Mouse (Mus musculus) CH12.LX (cell line): ENCODE measurements at regions not wholly inside any gene's neighbourhood (a gene's known extent, or its start where the extent isn't known, plus 50 kb on each side); places are given as distances from the start of the nearest gene placed in this dataset.

ENCODE experiments used
- DNase-seq: peaks from one replicate; pipeline ENCODE4 v3.0.0-alpha.2; 2013; ENCODE audit errors: extremely low read depth
- H3K27ac ChIP-seq: 2 replicates; pipeline ENCODE4 v1.5.1; 2012; ENCODE audit warnings: low read depth, mild to moderate bottlenecking, control low read depth, moderate library complexity; ENCODE audit not compliant: insufficient read depth
- H3K27me3 ChIP-seq: replicated peaks from 2 replicates; pipeline ENCODE3; 2012; ENCODE audit warnings: inconsistent platforms
- H3K36me3 ChIP-seq, 2 experiments: replicated peaks in 1 of 2; 2 replicates each; pipeline versions ENCODE3 to v1.6.1; 2012; ENCODE audit warnings: inconsistent platforms in 1 of 2, low read length in 1 of 2, mild to moderate bottlenecking in 1 of 2, mixed read lengths in 1 of 2, moderate library complexity in 1 of 2; ENCODE audit not compliant: control insufficient read depth in 1 of 2, insufficient read depth in 1 of 2
- H3K4me1 ChIP-seq, 2 experiments: 2 replicates each; pipeline ENCODE4 v1.6.1; 2012; ENCODE audit warnings: inconsistent platforms in 1 of 2, moderate library complexity in 1 of 2; ENCODE audit not compliant: insufficient read depth in 2 of 2, control insufficient read depth in 1 of 2
- H3K4me2 ChIP-seq: 2 replicates; pipeline ENCODE4 v1.6.1; 2012; ENCODE audit warnings: low read depth, mild to moderate bottlenecking, control low read depth; ENCODE audit not compliant: poor library complexity, insufficient read depth, severe bottlenecking
- H3K4me3 ChIP-seq, 3 experiments: fragments of 150-350 bp in 1 of 3; sonication (generic) in 1 of 3; replicated peaks in 1 of 3; 2 replicates each; pipeline versions ENCODE3 to v1.5.1; 2011 to 2012; ENCODE audit warnings: low read depth in 2 of 3, low read length in 2 of 3, mild to moderate bottlenecking in 2 of 3, moderate library complexity in 2 of 3, control low read depth in 1 of 3, improper control_type of control experiment in 1 of 3, inconsistent platforms in 1 of 3, mixed read lengths in 1 of 3; ENCODE audit not compliant: poor library complexity in 1 of 3
- H3K79me2 ChIP-seq: replicated peaks from 2 replicates; pipeline ENCODE4 v1.6.1; 2012; ENCODE audit warnings: mild to moderate bottlenecking, moderate library complexity; ENCODE audit not compliant: control insufficient read depth, poor library complexity, insufficient read depth, severe bottlenecking; ENCODE audit errors: extremely low read depth
- H3K9ac ChIP-seq: 2 replicates; pipeline ENCODE4 v1.6.1; 2012; ENCODE audit warnings: low read depth, mild to moderate bottlenecking, control low read depth, moderate library complexity; ENCODE audit not compliant: insufficient read depth
- H3K9me3 ChIP-seq: replicated peaks from 2 replicates; pipeline ENCODE3; 2012; ENCODE audit warnings: low read length, inconsistent platforms, mixed read lengths
- E2F4 ChIP-seq: IDR thresholded peaks from 2 replicates; pipeline ENCODE4 v1.6.1; 2011; ENCODE audit warnings: low read depth, low read length, improper control_type of control experiment; ENCODE audit not compliant: insufficient replicate concordance
- ELF1 ChIP-seq: IDR thresholded peaks from 2 replicates; pipeline ENCODE4 v1.6.1; 2014; ENCODE audit warnings: low read depth, mild to moderate bottlenecking, inconsistent platforms, low read length, improper control_type of control experiment
- EP300 ChIP-seq: IDR thresholded peaks from 2 replicates; pipeline ENCODE4 v1.6.1; 2011; ENCODE audit warnings: low read length, improper control_type of control experiment
- ETS1 ChIP-seq: conservative IDR thresholded peaks from 2 replicates; pipeline ENCODE4 v1.6.1; 2012; ENCODE audit warnings: low read depth, mild to moderate bottlenecking, inconsistent platforms, low read length, improper control_type of control experiment, moderate library complexity
- HCFC1 ChIP-seq: IDR thresholded peaks from 2 replicates; pipeline ENCODE4 v1.6.1; 2012; ENCODE audit warnings: low read depth, mild to moderate bottlenecking, inconsistent platforms, low read length, improper control_type of control experiment
- KAT2A ChIP-seq: IDR thresholded peaks from 2 replicates; pipeline ENCODE4 v1.6.1; 2012; ENCODE audit warnings: low read length, improper control_type of control experiment, inconsistent platforms; ENCODE audit not compliant: insufficient replicate concordance
- MAZ ChIP-seq: IDR thresholded peaks from 2 replicates; pipeline ENCODE4 v1.6.1; 2012; ENCODE audit warnings: low read depth, mild to moderate bottlenecking, inconsistent platforms, low read length, improper control_type of control experiment, moderate library complexity
- MYC ChIP-seq: IDR thresholded peaks from 2 replicates; pipeline ENCODE4 v1.6.1; 2011; ENCODE audit warnings: low read depth, mild to moderate bottlenecking, improper control_type of control experiment, low read length
- NRF1 ChIP-seq: IDR thresholded peaks from 2 replicates; pipeline ENCODE4 v1.6.1; 2014; ENCODE audit warnings: low read depth, mild to moderate bottlenecking, inconsistent platforms, low read length, improper control_type of control experiment, moderate library complexity
- POLR2AphosphoS2 ChIP-seq: IDR thresholded peaks from 2 replicates; pipeline ENCODE4 v1.6.1; 2011; ENCODE audit warnings: low read depth, low read length, improper control_type of control experiment
- RAD21 ChIP-seq: IDR thresholded peaks from 2 replicates; pipeline ENCODE4 v1.6.1; 2011; ENCODE audit warnings: low read depth, mild to moderate bottlenecking, low read length, improper control_type of control experiment, moderate library complexity
- SIN3A ChIP-seq: IDR thresholded peaks from 2 replicates; pipeline ENCODE4 v1.6.1; 2012; ENCODE audit warnings: low read length, improper control_type of control experiment, inconsistent platforms
- SMC3 ChIP-seq: IDR thresholded peaks from 2 replicates; pipeline ENCODE4 v1.6.1; 2011; ENCODE audit warnings: low read depth, low read length, improper control_type of control experiment
- TCF12 ChIP-seq: IDR thresholded peaks from 2 replicates; pipeline ENCODE4 v1.6.1; 2014; ENCODE audit warnings: low read depth, mild to moderate bottlenecking, inconsistent platforms, low read length, improper control_type of control experiment
- UBTF ChIP-seq: IDR thresholded peaks from 2 replicates; pipeline ENCODE4 v1.6.1; 2012; ENCODE audit warnings: low read depth, mild to moderate bottlenecking, inconsistent platforms, low read length, improper control_type of control experiment, moderate library complexity
- USF2 ChIP-seq: conservative IDR thresholded peaks from 2 replicates; pipeline ENCODE4 v1.6.1; 2011; ENCODE audit warnings: low read depth, low read length, improper control_type of control experiment
- ZC3H11A ChIP-seq: IDR thresholded peaks from 2 replicates; pipeline ENCODE4 v1.6.1; 2012; ENCODE audit warnings: low read depth, mild to moderate bottlenecking, inconsistent platforms, low read length, improper control_type of control experiment
- ZMIZ1 ChIP-seq: IDR thresholded peaks from 2 replicates; pipeline ENCODE4 v1.6.1; 2012; ENCODE audit warnings: low read depth, mild to moderate bottlenecking, inconsistent platforms, low read length, improper control_type of control experiment
- ZNF384 ChIP-seq: IDR thresholded peaks from 2 replicates; pipeline ENCODE4 v1.6.1; 2012; ENCODE audit warnings: low read depth, low read length, improper control_type of control experiment, inconsistent platforms
- dilution Hi-C: fragments of 300-500 bp; cut with MboI; formaldehyde crosslinking; loops from 2 replicates; pipeline ENCODE4 v1.14.3; 2020; ENCODE audit warnings: low sequenced_read_pairs; ENCODE audit not compliant: extremely low pct_unique_long_range_greater_than_20kb, extremely low pct_ligation_motif_present
- in situ Hi-C: fragments of 300-500 bp; cut with MboI; formaldehyde crosslinking; loops from 3 replicates; pipeline ENCODE4 v1.14.3; 2019; ENCODE audit warnings: low sequenced_read_pairs, low pct_ligation_motif_present, low pct_unique_long_range_greater_than_20kb, mixed read lengths

DNA sequence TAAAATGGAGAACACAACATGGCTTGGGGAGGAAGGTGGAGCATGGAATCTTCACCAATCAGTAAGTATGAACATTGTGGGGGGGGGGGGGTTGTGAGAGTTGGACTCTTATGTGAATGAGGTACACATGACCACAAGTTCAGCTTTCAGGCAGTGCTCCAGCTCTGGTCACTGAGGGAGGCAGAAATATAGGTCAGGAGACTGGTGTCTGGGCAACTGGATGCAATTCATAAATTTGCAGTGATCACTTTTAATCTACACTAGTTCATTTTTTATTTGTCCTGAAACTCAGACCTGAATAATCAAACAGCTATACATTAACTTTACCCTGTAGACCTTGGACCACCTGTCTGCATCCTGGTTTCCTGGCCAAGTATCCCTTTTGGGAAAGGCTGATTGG lies 715.4 kb upstream of the Nr3c2 start:
- no peaks in the 10 kb centered on the region for H3K4me1 ChIP-seq
- H3K9me3 ChIP-seq: peaks cover 33% of the 10 kb centered on the region
- H3K9ac ChIP-seq: no peak overlapping the region
- in situ Hi-C loops: no loop called here
- no peak for DNase-seq
- H3K27ac ChIP-seq: no peak overlapping the region
- H3K27me3 ChIP-seq: no peaks in the 10 kb centered on the region
- no peak overlapping the region for H3K4me3 ChIP-seq
- no peaks in the 10 kb centered on the region for H3K79me2 ChIP-seq
- no peak overlapping the region for H3K4me2 ChIP-seq
- no peak for TF ChIP-seq SIN3A
- TF ChIP-seq RAD21: no peak
- TF ChIP-seq TCF12: no peak
- no peak for TF ChIP-seq ETS1
- TF ChIP-seq NRF1: no peak
- no peak for TF ChIP-seq ZMIZ1
- TF ChIP-seq KAT2A: no peak
- no peak for TF ChIP-seq USF2
- no peak for TF ChIP-seq UBTF
- no peak for TF ChIP-seq HCFC1
- TF ChIP-seq ZNF384: no peak
- TF ChIP-seq E2F4: no peak
- TF ChIP-seq MYC: no peak
- TF ChIP-seq ZC3H11A: no peak
- no peaks in the 10 kb centered on the region for H3K36me3 ChIP-seq
- dilution Hi-C loops: no loop called here

DNA sequence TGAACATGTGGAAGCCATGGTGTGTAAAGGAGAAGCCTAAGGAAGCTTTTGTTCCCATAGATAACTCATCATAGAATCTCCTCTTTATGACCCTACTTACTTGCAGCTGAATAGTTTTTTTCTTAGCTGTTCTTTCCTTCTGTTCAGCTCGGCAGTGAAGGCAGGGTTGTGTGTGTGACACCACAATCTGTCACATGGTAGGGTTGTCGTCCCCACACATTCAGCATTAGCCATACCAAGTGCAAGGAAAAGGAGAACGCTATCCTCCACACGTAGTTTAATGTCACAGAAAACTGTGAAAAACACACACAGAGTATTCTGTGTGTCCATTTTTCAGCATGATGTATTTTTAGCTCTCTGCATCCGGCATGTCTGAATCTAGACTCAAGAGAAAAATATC lies 711.9 kb upstream of the Nr3c2 start:
- Histone ChIP-seq H3K79me2 (no peaks in the 10 kb centered on the region), H3K9ac (no peak overlapping the region), H3K27me3 (no peaks in the 10 kb centered on the region), H3K4me3 (no peak overlapping the region), H3K4me1 (no peaks in the 10 kb centered on the region), H3K9me3 (peaks cover 27% of the 10 kb centered on the region), H3K27ac (no peak overlapping the region), H3K4me2 (no peak overlapping the region), H3K36me3 (no peaks in the 10 kb centered on the region)
- TF ChIP-seq POLR2AphosphoS2 (no peak), ELF1 (no peak), ETS1 (no peak), EP300 (no peak), SIN3A (no peak), MAZ (no peak), SMC3 (no peak)
- no peak for DNase-seq
- in situ Hi-C loops: no loop called here
- dilution Hi-C loops: no loop called here
